Mouse (Mus musculus) MEL-GATA-1-ER (cell line): ENCODE measurements at regions not wholly inside any gene's neighbourhood (a gene's known extent, or its start where the extent isn't known, plus 50 kb on each side); places are given as distances from the start of the nearest gene placed in this dataset.
A peak's percentile ranks its signal among the peaks of the same experiment; 100 is the strongest.

ENCODE experiments used
- DNase-seq: peaks from one replicate; pipeline ENCODE4 v3.0.0-alpha.2; 2012; ENCODE audit warnings: low read depth; ENCODE audit errors: extremely low read depth

DNA sequence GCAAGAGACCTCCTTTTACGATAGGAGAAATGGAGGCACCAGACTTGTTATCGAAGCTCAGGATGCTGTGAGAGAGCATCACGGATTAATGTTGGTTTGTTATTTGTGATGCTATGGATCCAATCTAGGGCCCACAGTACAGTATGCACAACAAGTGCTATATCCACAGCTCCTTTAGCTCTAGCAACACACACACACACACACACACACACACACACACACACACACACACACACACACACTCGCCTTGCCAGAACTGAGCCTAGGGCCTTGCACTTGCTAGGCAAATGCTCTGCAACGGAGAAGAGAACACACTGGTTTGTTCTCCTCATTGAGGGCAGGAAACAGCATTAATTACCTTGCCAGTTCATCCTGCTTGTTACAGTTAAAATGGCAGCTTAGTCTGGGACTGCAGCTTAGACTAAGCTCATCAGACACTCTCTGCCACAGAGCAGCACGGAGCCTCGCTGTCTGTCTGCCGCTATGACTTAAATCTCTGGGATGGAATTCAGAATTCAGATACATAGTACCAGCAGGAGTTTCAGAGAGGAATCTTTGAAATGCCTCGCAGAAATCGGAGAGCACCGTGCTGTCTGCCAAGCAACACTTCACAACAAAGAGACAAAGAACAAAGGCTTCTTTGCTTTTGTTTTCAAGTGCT, 285.0 kb downstream of the Rngtt start:
- no peak for DNase-seq

- DNase-seq = no peak
These were observed 285.7 kb downstream of the Rngtt start for GRCm38 (mm10) chr4:33595763-33596162.

DNA sequence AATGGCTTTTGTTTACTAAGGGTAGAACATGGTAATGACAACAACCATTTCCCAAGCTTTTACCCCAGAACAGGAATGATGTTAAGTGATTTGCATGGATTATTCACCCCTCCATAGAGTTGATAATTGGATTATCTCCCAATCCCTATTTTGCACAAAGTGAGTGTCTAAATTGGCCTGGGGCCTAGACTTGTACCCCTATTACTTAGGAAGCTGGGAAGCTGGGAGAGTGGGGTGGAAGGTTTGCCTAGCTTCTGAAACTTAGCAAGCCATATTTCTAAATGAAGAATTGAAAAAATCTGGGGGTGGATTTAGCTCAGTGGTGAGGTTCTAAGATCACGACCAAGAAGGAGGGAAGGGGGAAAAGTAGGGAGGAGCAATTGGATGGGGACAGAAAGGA, 289.9 kb downstream of the Rngtt start:
- DNase-seq = no peak

DNA sequence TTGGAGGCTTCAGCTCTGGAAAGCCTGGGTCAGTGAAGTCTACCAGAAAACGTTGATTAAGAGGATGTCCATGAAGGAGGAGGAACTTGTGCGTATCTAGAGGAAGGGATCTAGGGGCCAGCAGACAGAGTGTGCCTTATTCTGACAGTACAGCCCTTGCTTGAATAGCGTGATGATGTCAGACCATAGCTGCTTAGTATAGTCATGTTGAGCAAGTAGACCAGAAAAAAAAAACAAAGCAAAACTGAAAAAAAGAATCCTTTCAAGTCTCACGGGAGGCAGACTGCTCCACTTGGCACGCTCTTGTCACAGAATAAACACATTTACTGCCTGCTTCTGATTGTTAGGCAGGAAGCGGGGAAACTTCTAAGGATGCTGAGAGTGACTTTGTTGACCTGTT, 290.7 kb downstream of the Rngtt start:
- no peak for DNase-seq

- no peak for DNase-seq
These were observed 294.5 kb downstream of the Rngtt start for GRCm38 (mm10) chr4:33604636-33605035.

- DNase-seq = no peak
These were observed 284.4 kb upstream of the Cnr1 start for GRCm38 (mm10) chr4:33639821-33640575.

GRCm38 (mm10) chr4:33640576-33641255, 283.7 kb upstream of the Cnr1 start:
- no peak for DNase-seq

DNA sequence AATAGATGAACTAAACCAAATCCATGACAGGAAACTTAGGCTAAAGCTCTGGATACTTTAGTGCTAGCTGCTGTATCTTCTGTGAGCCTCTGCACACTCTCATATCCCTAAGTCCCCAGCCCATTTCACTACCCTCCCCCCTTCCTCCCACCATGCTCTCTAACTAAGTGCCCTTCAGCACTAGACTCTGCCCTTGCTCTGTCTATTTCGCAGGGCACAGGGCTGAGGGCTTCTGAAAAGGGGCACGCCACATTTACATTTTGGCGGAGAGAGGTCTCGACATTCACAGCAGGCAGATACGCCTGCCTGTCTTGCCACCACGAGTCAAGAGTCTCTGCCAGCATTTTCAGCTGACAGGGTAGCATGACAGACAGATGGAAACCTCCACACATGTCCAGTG, 282.5 kb upstream of the Cnr1 start:
- no peak for DNase-seq

DNA sequence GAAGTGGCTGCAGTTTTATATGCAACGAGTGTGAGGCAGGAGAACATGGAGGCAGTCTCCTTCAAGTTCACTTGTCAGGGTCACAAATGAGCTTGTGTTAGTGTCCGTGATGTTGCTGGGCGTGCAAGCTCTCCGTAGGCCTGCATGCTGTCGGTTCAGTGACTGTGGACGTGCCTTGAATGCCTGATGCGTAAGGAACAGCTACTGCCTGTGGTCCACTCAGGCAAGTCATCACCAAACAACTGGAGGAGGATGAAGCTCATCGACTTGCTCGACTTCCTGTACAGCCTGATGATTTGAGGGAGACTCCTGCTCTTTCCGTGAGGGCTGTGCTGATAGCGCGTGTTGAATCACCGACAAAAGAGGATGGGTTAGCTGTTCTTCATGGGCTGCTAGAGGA, 281.9 kb upstream of the Cnr1 start:
- DNase-seq = no peak

DNA sequence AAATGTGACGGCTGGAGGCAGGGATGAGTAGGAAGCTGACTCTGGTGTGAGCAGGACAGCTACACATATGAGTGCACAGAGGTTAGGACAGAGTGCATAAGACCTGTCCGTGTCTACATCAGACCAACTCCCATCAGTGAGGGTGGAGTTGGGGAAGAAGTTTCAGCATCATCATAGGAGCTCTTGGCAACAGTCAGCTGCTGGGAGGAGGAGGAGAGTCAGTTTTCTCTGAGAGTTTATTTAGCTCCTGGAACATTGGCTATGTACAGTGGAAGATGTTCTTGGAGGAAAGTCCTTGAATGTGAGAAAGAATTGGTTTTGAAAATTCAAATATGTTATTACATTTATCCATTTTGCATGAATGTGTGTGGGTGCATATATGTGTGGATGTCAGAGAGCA, 279.2 kb upstream of the Cnr1 start:
- no peak for DNase-seq

DNA sequence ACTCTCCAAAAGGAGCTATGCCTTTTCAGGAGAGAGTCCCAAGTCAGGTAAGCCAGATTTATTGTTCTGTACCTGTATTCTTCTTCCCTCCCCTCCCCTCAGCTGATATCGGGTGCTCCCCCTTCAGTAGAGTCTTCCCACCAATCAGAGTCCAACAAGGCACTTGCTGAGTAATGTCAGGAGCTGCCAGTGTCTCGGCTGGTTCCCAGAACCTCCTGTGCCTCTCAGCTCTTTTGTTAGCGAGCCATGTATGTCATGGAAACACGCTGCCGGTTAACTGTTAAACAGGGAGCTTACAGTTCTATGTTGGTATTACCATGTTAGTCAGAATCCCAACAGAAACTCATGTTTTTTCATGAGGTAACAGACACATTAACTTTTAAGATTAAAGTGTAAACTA, 273.1 kb upstream of the Cnr1 start:
- no peak for DNase-seq

DNA sequence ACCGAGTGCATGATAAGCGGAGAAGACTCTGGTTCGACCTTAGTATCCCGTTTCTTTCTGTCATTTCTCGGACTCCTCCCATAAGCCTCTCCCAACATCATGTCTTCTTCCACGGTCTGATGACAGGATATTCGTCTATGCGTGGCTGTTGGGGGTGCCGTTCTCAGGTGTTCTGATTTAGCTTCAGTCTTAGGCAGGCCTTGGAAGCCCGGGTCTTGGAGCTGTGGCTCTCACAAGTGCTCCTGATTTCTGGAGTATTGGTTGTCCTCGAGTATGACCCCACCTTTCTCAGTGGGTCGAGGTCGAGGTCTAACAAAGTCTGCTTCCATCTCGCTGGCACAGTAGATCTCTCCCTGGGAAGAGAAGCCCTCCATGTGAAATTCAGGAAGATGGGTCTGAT, 264.6 kb upstream of the Cnr1 start:
- no peak for DNase-seq

- DNase-seq = no peak
These were observed 263.8 kb upstream of the Cnr1 start for GRCm38 (mm10) chr4:33660553-33660952.

DNA sequence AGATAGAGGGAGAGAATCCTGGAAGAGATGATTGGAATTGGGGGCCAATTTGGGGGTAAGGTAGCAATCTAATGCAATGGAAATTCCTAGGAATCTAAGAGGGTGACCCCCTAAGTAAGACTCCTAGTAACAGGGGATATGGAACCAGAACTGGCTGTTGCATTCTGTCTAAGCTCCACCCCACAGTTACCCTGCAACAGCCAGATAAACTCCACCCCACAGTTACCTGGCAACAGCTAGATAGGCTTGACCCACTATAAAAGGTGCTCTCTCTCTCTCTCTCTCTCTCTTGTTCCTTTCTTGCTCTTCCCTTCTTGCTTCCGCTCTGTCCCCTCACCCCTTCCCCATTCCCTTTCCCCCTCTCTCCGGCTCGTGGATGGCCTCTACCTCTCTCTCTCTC, 262.5 kb upstream of the Cnr1 start:
- DNase-seq = peak; percentile 13

- DNase-seq = no peak
These were observed 261.4 kb upstream of the Cnr1 start for GRCm38 (mm10) chr4:33662965-33663364.

GRCm38 (mm10) chr4:33663616-33664473, 260.5 kb upstream of the Cnr1 start:
- no peak for DNase-seq

DNA sequence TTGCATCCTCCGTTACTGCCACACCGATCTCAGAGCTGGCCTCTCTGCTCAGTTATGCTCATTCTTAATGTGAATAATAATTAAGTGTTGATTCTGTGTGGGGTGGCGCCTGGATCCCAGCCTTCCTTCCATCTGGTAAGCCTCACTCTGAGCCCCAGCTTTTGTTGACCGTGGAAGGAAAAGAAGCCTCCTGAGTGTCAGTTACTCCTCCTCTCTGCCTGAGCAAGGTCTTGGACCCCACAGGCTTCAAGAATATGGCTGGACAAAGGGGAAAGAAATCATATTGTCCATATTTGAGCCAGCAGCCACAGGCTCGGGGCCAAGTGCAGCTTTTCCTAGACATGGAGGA, 259.9 kb upstream of the Cnr1 start:
- DNase-seq = no peak

- no peak for DNase-seq
These were observed 259.0 kb upstream of the Cnr1 start for GRCm38 (mm10) chr4:33665250-33665873.

DNA sequence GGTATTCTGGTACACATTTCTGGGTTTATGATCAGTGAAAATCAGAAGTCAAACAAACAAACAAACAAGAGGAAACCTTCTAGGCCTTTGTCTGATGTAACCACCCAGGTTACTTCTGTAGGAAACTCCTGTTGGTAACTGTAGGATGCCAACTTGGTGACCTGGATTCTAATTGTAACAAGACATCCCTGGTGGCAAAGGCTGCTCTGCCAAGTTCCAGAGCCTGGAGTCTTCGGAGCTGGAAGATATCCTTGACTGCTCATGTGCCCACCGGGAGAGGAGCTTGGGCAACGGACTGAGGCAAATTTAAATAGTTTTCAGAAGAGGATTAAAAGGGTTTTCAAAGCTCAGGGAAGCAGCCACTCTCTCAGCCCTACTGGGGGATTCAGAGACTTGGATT, 256.0 kb upstream of the Cnr1 start:
- no peak for DNase-seq

GRCm38 (mm10) chr4:33675044-33675443, 249.3 kb upstream of the Cnr1 start:
- no peak for DNase-seq

DNA sequence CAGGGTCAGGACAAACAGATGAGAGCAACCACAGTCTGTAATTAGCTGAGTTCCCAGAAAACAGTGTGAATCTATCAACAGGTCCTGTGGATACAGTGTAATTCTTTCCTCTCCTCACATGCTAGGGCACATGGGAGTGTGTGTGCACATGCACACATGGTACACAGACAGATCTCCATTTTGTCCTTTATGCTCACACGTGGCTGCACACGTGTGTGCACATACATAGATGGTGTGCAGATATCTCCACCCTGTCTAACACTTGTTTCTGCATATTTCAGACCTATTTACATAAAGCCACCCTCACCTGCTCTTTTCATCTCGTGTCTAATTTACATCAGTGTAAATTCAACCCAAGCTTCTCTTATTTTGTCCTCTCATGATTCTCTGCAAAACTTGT, 245.0 kb upstream of the Cnr1 start:
- no peak for DNase-seq
